Mouse (Mus musculus) liver (tissue): ENCODE results near the gene Aes.

Experiments used
- DNase-seq: peaks from one replicate; pipeline ENCODE4 v3.0.0-alpha.2; 2020; ENCODE audit warnings: mixed read lengths

Gene Aes

GRCm38 (mm10) chr10:81559163-81559626 is at the start of gene Aes:
Aes (plus strand) TSS chr10:81559488.
- peak; percentile 79 for DNase-seq

DNA sequence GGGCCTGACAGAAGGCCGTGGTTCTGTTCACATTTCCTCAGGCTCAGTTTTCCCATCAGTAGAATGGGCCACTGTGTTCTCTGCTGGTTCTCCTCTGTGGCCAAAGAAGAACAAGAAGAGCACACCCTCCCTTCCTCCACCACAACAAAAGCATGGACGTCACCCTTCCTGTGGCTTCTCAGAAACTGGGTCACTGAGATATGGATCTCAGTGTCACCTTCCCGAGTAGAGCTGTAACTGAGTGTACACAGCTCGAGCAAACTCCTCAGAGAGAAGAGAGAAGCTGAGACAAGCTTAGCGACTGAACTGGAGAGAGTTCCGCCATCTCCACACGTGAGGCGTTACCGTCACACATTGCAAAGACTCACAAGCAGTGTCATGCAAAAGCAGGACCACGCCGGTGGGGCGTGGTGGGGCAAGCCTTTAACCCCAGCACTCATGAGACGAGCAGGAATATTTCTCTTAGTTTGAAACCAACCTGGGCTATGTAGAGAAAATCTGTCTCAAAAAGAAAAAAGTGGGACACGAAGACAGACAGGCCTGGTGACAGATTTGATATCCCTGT is 49.0 kb upstream of the Aes start:
- no peak for DNase-seq

- DNase-seq: no peak
These were observed 45.5 kb upstream of the Aes start for GRCm38 (mm10) chr10:81513798-81514197.

DNA sequence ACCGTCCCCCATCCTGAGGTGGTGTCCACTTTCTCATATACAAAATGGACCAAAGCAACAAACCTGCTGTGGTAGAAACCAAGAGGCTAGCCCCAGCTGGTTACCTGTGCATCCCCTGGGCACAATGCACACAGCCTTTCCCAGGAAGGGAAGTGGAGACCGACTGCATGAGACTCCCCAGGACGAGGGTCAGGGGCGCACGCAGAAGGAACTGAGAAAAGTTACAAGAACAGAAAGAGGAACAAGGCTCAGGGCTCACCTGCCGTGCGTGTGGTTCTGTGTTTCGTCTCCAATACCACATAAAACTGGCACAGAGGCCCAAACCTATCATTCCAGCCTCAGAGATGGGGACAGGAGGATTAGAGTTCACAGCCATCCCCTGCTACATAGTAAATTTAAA is 42.1 kb upstream of the Aes start:
- DNase-seq: no peak

- peak; percentile 76 for DNase-seq
These were observed 40.7 kb upstream of the Aes start for GRCm38 (mm10) chr10:81518546-81518945.

DNA sequence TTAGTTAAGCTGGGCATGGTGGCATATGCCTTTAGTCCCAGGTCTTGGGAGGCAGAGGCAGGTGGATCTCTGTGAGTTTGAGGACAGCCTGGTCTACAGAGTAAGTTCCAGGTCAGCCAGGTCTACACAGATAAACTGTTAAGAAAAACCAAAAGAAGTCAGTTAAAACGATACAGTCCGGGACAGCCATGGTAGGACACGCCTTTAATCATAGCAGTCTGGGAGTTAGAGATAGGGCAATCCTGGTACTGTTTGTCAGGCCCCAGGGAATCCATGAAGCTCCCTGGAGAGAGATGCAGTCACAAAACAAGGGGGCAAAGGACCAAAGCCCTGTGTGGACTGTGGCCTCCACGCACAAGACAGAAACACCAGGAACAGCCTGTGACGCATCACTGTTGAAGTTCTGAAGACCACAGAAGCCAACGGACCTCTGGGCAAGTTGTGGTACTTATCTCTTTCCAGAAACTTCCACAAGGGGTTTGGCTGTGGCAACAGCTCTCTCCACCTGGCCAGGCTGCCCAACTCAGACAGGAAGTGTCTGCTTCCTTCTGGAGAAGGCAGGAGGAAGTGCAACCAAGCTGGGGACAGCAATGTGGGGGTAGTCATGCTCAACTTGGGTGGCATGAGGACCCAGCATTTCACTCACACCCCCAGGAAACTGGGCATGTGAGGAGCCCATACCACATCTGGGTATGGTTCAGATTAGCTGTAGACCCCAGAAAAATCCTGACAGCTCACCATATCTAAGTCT is 39.9 kb upstream of the Aes start:
- DNase-seq: peak; percentile 40

DNA sequence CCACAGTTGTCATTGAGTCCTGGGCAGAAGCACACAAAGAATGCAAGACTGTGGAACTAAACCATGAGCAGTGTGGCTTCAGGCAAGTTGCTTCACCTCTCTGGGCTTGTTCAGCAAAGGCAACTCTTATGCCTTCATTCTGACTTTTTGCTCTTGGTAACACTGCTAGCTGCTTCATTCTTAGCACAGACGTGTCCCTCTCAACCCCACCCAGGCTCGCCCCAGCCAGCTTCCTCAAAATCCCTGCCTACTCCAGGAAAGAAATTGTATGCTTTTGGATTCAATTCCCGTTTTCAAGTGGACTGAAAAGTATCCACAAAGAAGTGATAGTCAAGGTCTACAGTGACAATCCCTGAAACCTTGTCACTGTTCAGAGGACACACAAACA is 39.3 kb upstream of the Aes start:
- DNase-seq: no peak

DNA sequence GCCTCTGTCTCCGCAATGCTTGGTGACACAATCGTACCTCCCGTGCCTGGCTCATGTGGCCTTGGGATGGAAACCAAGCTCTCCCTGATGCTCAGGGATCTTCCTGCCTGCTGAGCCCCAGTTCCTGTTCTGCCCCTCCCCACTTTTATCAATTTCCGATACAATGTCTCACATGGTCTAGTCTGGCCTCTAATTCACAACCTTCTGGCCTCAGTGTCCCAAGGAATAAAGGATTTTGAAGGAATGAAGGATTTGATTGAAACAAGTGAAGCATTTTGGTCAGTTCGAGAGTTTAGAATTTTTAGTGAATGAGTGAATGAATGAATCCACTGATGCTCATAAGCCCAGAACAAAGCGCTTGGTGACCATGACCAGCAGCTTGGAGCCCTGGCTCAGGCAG is 36.1 kb upstream of the Aes start:
- no peak for DNase-seq

DNA sequence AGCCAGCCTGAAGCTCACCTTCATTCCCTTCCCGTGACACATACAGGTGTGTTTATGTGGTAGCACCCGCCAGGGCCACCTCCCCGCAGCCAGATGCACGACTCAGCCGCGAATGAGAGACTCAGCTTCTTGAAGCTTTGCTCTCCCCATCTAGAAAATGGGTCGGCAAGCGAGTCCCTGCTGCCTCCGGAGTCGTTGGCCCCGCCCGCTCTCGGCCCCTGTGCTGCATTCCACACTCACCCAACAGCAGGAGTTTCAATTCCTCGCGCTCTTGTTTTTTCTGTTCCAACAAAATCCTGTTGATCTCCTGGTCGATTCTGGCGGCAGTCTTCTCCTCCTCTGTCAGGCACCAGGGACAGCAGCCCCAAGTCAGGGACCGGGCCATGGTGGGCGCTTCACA is 35.7 kb upstream of the Aes start:
- DNase-seq: peak; percentile 48

DNA sequence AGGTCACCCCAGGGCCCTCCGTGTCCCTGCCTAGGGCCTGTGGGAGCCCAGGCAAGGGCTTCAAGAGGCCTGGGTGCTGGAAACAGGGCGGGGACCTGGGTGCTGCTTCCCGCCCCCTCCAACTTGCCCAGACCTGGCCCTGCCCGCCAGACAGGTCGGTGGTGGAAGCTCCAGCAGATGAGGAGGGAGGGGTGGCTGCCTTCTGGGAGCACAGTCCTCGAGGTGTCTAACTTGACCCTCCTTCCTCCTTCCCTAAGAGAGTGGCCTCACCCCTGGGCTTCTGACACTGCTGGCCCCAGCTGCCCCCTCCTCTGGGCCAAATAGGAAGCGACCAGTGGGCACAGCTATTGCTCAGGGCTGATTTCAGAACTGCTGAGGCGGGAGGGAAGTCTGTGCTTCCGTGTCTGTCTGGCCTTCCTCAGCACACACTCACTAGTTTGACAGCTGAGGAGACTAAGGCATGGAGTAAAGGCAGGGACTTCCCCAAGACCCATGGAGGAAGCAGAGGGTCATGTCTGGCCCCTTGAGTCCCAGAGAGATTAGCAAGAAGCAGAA is 35.2 kb upstream of the Aes start, which contains the start of gene Gna15:
Gene Gna15, minus strand, starts transcription at position 175 of the 555 bp plus-strand sequence.
- peak; percentile 52 for DNase-seq

DNA sequence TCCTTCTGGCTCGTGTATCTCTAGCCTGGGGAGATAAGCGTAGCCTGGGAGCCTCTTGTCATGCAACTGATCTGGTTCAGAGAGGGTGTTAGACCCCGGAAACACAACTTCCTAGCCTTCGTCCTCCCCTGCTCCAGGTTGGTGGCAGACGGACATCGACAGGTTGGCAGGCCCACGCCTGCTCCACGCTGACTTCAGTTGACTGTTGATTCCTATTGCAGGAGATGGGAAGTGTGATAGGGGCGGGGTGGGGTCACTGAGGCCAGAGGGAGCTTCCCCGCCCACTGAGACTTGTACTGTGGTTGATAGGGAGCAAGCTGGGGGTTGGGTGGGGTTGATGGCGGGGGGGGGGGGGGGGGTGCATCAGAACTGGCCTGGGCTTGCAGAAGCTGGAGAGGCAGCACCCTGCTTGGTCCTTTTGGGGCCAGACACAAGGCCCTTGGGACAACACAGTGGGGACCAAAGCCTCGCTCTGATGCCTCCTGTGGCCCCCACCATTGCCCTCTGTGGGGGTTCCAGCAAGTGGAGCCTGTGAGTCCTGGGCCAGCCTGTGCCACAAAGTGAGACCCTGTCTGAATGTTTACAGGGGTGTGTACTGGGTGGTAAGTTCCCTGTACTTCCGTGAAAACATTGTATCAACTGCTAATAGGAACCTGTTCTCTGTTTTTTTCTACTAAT is 34.1 kb upstream of the Aes start:
- peak; percentile 85 for DNase-seq

- DNase-seq: peak; percentile 86
These were observed 32.5 kb upstream of the Aes start for GRCm38 (mm10) chr10:81526779-81527178.

- DNase-seq: no peak
These were observed 24.5 kb upstream of the Aes start for GRCm38 (mm10) chr10:81534826-81535225.

DNA sequence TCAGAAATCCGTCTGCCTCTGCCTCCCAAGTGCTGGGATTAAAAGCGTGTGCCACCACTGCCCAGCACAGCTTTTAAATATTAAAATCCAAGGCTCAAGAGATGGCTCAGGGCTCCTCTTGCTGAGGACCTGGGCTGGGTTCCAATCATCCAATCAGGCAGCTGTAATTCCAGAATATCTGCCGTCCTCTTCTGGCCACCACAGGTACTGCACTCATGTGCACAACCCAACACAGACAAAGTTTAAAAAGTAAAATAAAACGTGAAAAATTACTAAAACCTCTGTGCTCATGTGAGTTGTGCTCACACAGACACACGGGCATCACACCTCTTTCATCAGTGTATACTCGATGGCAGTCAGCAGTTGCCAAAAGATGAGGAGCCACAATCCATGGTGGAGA is 22.6 kb upstream of the Aes start:
- DNase-seq: no peak

DNA sequence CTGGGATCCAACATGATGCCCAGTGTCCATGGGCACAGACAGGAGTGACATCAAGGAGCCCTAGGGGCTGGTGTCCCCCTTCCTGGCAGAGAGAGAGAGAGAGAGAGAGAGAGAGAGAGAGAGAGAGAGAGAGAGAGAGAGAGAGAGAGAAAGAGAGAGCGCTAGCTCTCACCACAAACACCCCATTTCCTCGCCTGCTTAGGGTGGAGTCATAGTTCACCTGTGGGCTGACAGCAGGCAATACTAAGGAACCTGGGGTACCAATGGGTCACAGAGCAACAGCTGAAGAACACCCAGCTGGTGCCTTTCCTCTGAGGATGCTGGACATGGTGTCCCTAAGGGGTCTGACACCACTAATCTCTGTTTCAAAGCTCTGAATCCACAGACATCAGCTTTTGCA is 21.9 kb upstream of the Aes start:
- DNase-seq: no peak

- no peak for DNase-seq
These were observed 20.8 kb upstream of the Aes start for GRCm38 (mm10) chr10:81538321-81539048.

DNA sequence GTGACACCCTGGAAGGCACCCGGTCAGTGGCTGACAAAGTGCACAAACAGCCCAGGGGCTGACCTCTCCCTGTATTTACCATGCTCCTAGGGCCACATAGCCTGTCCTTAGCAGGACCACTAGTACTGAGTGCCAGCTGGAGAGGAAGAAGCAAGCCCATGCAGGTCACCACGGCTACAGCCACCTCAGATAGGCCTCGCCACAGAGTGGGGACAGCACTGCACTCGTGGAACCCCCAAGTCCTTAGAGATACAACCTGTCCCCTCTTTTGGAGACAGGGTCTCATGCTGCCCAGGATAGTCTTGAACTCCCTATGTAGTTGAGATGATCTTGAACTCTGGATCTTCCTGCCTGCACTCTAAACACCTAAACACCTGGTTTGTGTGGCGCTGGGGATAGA is 17.9 kb upstream of the Aes start:
- no peak for DNase-seq

DNA sequence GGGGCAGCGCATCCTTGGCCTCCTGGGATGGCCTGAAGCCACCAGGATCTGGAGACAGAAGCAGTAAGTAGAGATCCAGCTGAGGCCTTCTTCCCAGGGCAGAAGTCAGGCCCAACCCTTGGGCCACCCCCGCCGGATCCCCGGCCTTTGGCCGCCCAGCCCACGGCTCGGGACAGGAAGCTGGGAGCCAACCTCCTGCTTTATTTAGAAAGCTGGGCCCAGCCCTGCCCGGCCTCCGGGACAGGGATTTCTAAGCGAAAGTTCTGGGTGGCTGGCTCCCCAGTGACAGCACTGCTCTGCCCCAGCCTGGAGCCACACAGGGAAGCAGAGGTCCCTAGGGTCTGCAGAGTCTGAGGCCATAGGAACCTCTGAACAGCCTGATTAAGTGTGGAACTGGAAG is 17.5 kb upstream of the Aes start:
- peak; percentile 46 for DNase-seq

DNA sequence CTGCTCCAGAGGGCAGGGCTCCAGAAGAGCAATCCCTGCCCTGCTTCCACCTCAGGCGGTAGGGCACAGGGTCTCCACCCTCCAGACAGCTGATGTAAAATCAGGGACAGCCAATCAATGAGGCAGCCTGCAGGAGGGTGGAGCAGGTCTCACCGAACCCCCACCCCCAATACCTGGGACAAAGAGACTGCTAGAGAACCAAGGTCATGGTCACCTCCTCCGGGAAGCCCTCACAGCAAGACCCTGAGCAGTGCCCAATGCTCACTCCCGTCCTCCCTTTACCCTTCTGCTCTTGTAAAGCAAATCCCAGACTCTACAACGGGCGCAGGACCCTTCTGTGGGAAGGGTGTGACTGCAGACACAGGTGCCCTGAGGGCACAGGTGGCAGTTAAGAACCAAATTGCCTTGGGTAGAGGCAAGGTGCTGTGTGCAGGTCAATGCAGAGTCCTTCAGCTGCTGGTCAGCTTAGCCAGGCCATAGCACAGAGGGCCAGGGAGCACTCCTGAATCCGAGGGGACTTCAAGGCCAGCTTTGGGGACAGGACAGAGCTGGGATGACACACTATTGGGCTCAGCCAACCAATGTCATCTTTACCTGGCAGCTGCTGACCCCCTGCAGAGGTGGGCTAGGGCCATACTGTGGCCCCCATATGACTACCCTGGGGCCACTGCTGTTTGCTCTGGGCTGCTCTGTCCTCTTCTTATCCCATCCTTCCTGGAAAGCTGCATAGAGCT is 16.4 kb upstream of the Aes start:
- no peak for DNase-seq

- no peak for DNase-seq
These were observed 15.7 kb upstream of the Aes start for GRCm38 (mm10) chr10:81543633-81544032.

DNA sequence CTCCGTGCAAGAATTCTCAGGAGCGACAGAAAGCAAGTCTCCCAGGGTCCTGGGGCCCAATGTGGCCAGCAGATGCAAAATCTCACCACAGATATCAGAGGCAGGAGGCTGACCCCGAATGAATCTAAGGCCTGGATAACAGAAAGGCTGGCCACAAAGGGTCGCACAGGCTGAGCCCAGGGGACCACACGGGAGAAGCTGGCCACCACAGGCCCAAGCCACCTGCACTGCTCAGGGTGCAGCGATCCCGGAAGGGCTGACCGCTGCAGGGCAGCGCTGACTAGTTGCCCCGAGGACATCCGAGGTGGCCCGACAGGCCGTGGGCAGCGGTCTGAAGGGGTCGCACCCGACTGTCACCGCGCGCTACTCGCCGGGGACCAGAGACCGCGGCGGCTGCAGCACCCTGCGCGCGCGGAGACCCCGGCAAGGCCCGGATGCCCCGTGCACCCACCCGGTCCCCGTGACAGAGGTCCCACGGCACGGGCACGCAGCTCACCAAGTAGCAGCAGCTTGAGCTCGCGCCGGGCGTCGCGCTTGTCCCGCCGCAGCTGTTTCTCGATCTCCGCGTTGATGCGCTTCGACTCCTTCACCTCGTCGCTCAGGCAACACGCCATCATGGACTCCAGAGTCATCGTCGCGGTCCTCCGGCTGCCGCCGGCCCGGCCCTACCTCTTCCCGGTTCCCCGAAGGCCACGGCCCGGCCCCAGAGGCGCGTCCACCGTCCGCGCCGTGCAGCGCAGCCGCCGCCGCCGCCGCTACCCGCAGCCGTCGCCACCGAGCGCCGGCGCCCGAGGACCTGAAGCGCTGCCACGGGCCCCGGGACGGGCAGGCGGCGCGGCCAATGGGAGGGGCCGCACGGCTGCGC is 14.8 kb upstream of the Aes start:
- DNase-seq: no peak
